In genomic region chr5:137332857-137333511, GRCm38 (mm10) we compare ENCODE assay signal across 8 mouse cellular contexts. TPM values are rescaled to one million over a fixed set of nuclear protein-coding genes. Genes with fewer than 3 reads are reported as not detected.
DNase-seq lines count a peak whose midpoint lies in the region; ATAC-seq and TF ChIP-seq lines count a peak whose summit lies in the region.

No protein-coding gene starts in this region.

- no peaks in the 10 kb centered on the region for H3K79me2 ChIP-seq in myocyte (ENCODE audit: control insufficient read depth, insufficient read depth)

- DNase-seq in kidney, postnatal 0 days (ENCODE audit: low spot score): no peak
- no peak for DNase-seq in kidney, postnatal 14 days
- DNase-seq in hindbrain, postnatal 0 days (ENCODE audit: low spot score): no peak
- no peak for DNase-seq in cerebellum, adult 9-10 months
- no peak for DNase-seq in ovary, postnatal 10 days (ENCODE audit: low spot score)
- no peak for DNase-seq in right cerebral cortex, postnatal 10 days (ENCODE audit: low spot score in 2 of 2)

- H3K27me3 ChIP-seq in kidney, postnatal 0 days (ENCODE audit: insufficient read depth, low read length): no peaks in the 10 kb centered on the region
- H3K27me3 ChIP-seq in hindbrain, postnatal 0 days (ENCODE audit: insufficient read depth, low read length): no peaks in the 10 kb centered on the region
- H3K27me3 ChIP-seq in myocyte (ENCODE audit: control insufficient read depth, insufficient read depth, insufficient read length): no peaks in the 10 kb centered on the region

- no peaks in the 10 kb centered on the region for H3K9me3 ChIP-seq in kidney, postnatal 0 days (replicated peaks; ENCODE audit: low read length)
- H3K9me3 ChIP-seq in hindbrain, postnatal 0 days (ENCODE audit: low read length): no peaks in the 10 kb centered on the region

- no peak for ATAC-seq in kidney, postnatal 0 days (replicated peaks; ENCODE audit: low FRiP score, low read depth)
- peak; percentile 66 for ATAC-seq in hindbrain, postnatal 0 days

- TF ChIP-seq CTCF in kidney, postnatal 0 days (IDR thresholded peaks at IDR 0.05; ENCODE audit: low read depth): no peak
- TF ChIP-seq CTCF in cortical plate, adult 2 months (IDR thresholded peaks at IDR 0.05; ENCODE audit: extremely low read depth, insufficient read depth, low read length): no peak
- no peak for TF ChIP-seq CTCF in hindbrain, postnatal 0 days (IDR thresholded peaks at IDR 0.05; ENCODE audit: low read depth)

- no peak for TF ChIP-seq POLR2A in cortical plate, adult 2 months (IDR thresholded peaks at IDR 0.05; ENCODE audit: extremely low read depth, insufficient read depth, low read length)
- TF ChIP-seq POLR2A in myocyte (IDR thresholded peaks at IDR 0.05; ENCODE audit: insufficient read length, low read depth): no peak

- no peaks in the 10 kb centered on the region for H3K4me1 ChIP-seq in kidney, postnatal 0 days (replicated peaks; ENCODE audit: insufficient read depth, low read length)
- H3K4me1 ChIP-seq in cortical plate, adult 2 months (ENCODE audit: control insufficient read depth, insufficient read depth, low read length): peaks cover 2% of the 10 kb centered on the region; the same call in 1 of the 2 replicates
- H3K4me1 ChIP-seq in hindbrain, postnatal 0 days (ENCODE audit: insufficient read depth, low read length): no peaks in the 10 kb centered on the region

- H3K36me3 ChIP-seq in kidney, postnatal 0 days (ENCODE audit: insufficient read depth, low read length): no peaks in the 10 kb centered on the region
- H3K36me3 ChIP-seq in hindbrain, postnatal 0 days (ENCODE audit: insufficient read depth, low read length): 0 out of 2 replicates have a peak, but pooled peaks cover under 1% of the 10 kb centered on the region
- H3K36me3 ChIP-seq in myocyte (ENCODE audit: control insufficient read depth, insufficient read depth): no peaks in the 10 kb centered on the region

- peak overlapping the region; percentile 73 for H3K9ac ChIP-seq in kidney, postnatal 0 days (ENCODE audit: low read depth, low read length)
- peak overlapping the region; percentile 64 for H3K9ac ChIP-seq in hindbrain, postnatal 0 days (replicated peaks; ENCODE audit: low read length)

- peak overlapping the region; percentile 72 for H3K27ac ChIP-seq in kidney, postnatal 0 days
- H3K27ac ChIP-seq in cortical plate, adult 2 months (ENCODE audit: insufficient read depth, low read length): no peak overlapping the region
- H3K27ac ChIP-seq in hindbrain, postnatal 0 days: peak overlapping the region; percentile 60

- H3ac ChIP-seq in myocyte (ENCODE audit: control insufficient read depth, insufficient read length): no peak overlapping the region

- WGBS in kidney, postnatal 0 days: 13% methylated on average over 15 of the region's 15 CpGs
- WGBS in hindbrain, postnatal 0 days: 16% methylated on average over 15 of the region's 15 CpGs

- peak overlapping the region; percentile 82 for H3K4me2 ChIP-seq in kidney, postnatal 0 days (ENCODE audit: low read length)
- H3K4me2 ChIP-seq in hindbrain, postnatal 0 days (ENCODE audit: low read depth, low read length): peak overlapping the region; percentile 95
- H3K4me2 ChIP-seq in myocyte (ENCODE audit: low read depth): peak overlapping the region; percentile 96

- peak overlapping the region; percentile 50 for H3K4me3 ChIP-seq in kidney, postnatal 0 days (replicated peaks; ENCODE audit: low read depth, low read length)
- H3K4me3 ChIP-seq in cortical plate, adult 2 months (ENCODE audit: insufficient read depth, low read length): peak overlapping the region; percentile 47
- H3K4me3 ChIP-seq in hindbrain, postnatal 0 days (ENCODE audit: low read length): peak overlapping the region; percentile 58
- H3K4me3 ChIP-seq in myocyte: peak overlapping the region; percentile 45

TF ChIP-seq in myocyte, 11 proteins besides CTCF, POLR2A, EP300 and RAD21:
- no peak for TF ChIP-seq USF1 (IDR thresholded peaks at IDR 0.05; ENCODE audit: low read depth)
- no peak for TF ChIP-seq POLR2AphosphoS2 (IDR thresholded peaks at IDR 0.05; ENCODE audit: insufficient read length, low read depth)
- no peak for TF ChIP-seq REST (IDR thresholded peaks at IDR 0.05; ENCODE audit: insufficient read depth, insufficient read length)
- no peak for TF ChIP-seq CEBPB (IDR thresholded peaks at IDR 0.05; ENCODE audit: insufficient read depth, poor library complexity, severe bottlenecking)
- TF ChIP-seq E2F4 (IDR thresholded peaks at IDR 0.05; ENCODE audit: insufficient read depth): no peak
- TF ChIP-seq MYOG (IDR thresholded peaks at IDR 0.05; ENCODE audit: control insufficient read depth in 1 of 3, insufficient read depth in 1 of 3, insufficient read length in 2 of 3, low read depth in 2 of 3): no peak
- no peak for TF ChIP-seq TCF12 (IDR thresholded peaks at IDR 0.05; ENCODE audit: insufficient read depth, poor library complexity, severe bottlenecking)
- TF ChIP-seq MYOD1 (IDR thresholded peaks at IDR 0.05; ENCODE audit: control insufficient read depth in 1 of 3, insufficient read length in 2 of 3, low read depth in 2 of 3): no peak
- no peak for TF ChIP-seq SRF (IDR thresholded peaks at IDR 0.05; ENCODE audit: control insufficient read depth, insufficient read length, low read depth)
- no peak for TF ChIP-seq MAX (IDR thresholded peaks at IDR 0.05; ENCODE audit: low read depth)
- no peak for TF ChIP-seq TCF3 (IDR thresholded peaks at IDR 0.05; ENCODE audit: insufficient read length, low read depth)

RNA-seq across cellular contexts. Expression of gene Slc12a9, which starts 0.4 kb away (rescaled TPM):
- 11.8 and 12.0 TPM in 2 replicates for polyA plus RNA-seq in kidney, postnatal 0 days (2015; fragmentation: Nextera tagmentation; extraction: Ambion mirVana)
- 34.0 and 35.2 TPM in 2 replicates for polyA plus RNA-seq in cortical plate, adult 2 months (2012; rRNA removed)
- total RNA-seq in hindbrain, postnatal 0 days (2014; rRNA removed): 32.6 and 41.3 TPM in 2 replicates
- 27.3 and 27.6 TPM in 2 replicates for polyA plus RNA-seq in hindbrain, postnatal 0 days (2015; fragmentation: Nextera tagmentation; extraction: Ambion mirVana)
- 7.9 TPM for polyA plus RNA-seq in myocyte (2012; fragmentation: generic; extraction: Trizol)

RNA-seq across cellular contexts. Expression of gene Ephb4, which starts 16.9 kb away (rescaled TPM):
- polyA plus RNA-seq in kidney, postnatal 0 days (2015; fragmentation: Nextera tagmentation; extraction: Ambion mirVana): 38.1 and 40.5 TPM in 2 replicates
- polyA plus RNA-seq in cortical plate, adult 2 months (2012; rRNA removed): 5.8 and 5.9 TPM in 2 replicates
- total RNA-seq in hindbrain, postnatal 0 days (2014; rRNA removed): 18.3 and 18.9 TPM in 2 replicates
- 4.8 and 5.5 TPM in 2 replicates for polyA plus RNA-seq in hindbrain, postnatal 0 days (2015; fragmentation: Nextera tagmentation; extraction: Ambion mirVana)
- 17.8 TPM for polyA plus RNA-seq in myocyte (2012; fragmentation: generic; extraction: Trizol)

RNA-seq across cellular contexts. Expression of gene Trip6, which starts 18.8 kb away (rescaled TPM):
- 74.8 and 75.6 TPM in 2 replicates for polyA plus RNA-seq in kidney, postnatal 0 days (2015; fragmentation: Nextera tagmentation; extraction: Ambion mirVana)
- 8.4 and 8.8 TPM in 2 replicates for polyA plus RNA-seq in cortical plate, adult 2 months (2012; rRNA removed)
- 14.3 and 15.0 TPM in 2 replicates for total RNA-seq in hindbrain, postnatal 0 days (2014; rRNA removed)
- 13.9 and 15.5 TPM in 2 replicates for polyA plus RNA-seq in hindbrain, postnatal 0 days (2015; fragmentation: Nextera tagmentation; extraction: Ambion mirVana)
- 46.2 TPM for polyA plus RNA-seq in myocyte (2012; fragmentation: generic; extraction: Trizol)

RNA-seq across cellular contexts. Expression of gene Srrt, which starts 25.5 kb away (rescaled TPM):
- polyA plus RNA-seq in kidney, postnatal 0 days (2015; fragmentation: Nextera tagmentation; extraction: Ambion mirVana): 68.0 and 77.7 TPM in 2 replicates
- 226 and 239 TPM in 2 replicates for polyA plus RNA-seq in cortical plate, adult 2 months (2012; rRNA removed)
- 82.9 and 98.9 TPM in 2 replicates for total RNA-seq in hindbrain, postnatal 0 days (2014; rRNA removed)
- polyA plus RNA-seq in hindbrain, postnatal 0 days (2015; fragmentation: Nextera tagmentation; extraction: Ambion mirVana): 55.5 and 57.0 TPM in 2 replicates
- 59.0 TPM for polyA plus RNA-seq in myocyte (2012; fragmentation: generic; extraction: Trizol)

RNA-seq across cellular contexts. Expression of gene Ufsp1, which starts 38.6 kb away (rescaled TPM):
- polyA plus RNA-seq in kidney, postnatal 0 days (2015; fragmentation: Nextera tagmentation; extraction: Ambion mirVana): 11.4 and 12.8 TPM in 2 replicates
- polyA plus RNA-seq in cortical plate, adult 2 months (2012; rRNA removed): 13.3 and 14.1 TPM in 2 replicates
- 35.5 TPM in 2 replicates for total RNA-seq in hindbrain, postnatal 0 days (2014; rRNA removed)
- polyA plus RNA-seq in hindbrain, postnatal 0 days (2015; fragmentation: Nextera tagmentation; extraction: Ambion mirVana): 32.1 and 33.3 TPM in 2 replicates
- 9.0 TPM for polyA plus RNA-seq in myocyte (2012; fragmentation: generic; extraction: Trizol)
